Mouse (Mus musculus) heart, adult 2 months (tissue): ENCODE results near the gene Elane. TPM values are rescaled to one million over a fixed set of nuclear protein-coding genes. Genes with fewer than 3 reads are reported as not detected.
A peak's percentile ranks its signal among the peaks of the same experiment; 100 is the strongest.

ENCODE experiments used
- DNase-seq, 2 experiments: peaks; one replicate each; pipeline ENCODE4 v3.0.0; 2021
- H3K27ac ChIP-seq: fragments of 200-600 bp; 2 replicates; pipeline ENCODE4 v1.8.1; 2022
- H3K27me3 ChIP-seq: fragments of 200-500 bp; 2 replicates; pipeline ENCODE4 v1.6.1; 2012; ENCODE audit warnings: mild to moderate bottlenecking, low read length, inconsistent platforms, mixed read lengths; ENCODE audit not compliant: control insufficient read depth, insufficient read depth
- H3K36me3 ChIP-seq: fragments of 200-500 bp; 2 replicates; pipeline ENCODE4 v1.6.1; 2012; ENCODE audit warnings: low read length, inconsistent platforms; ENCODE audit not compliant: control insufficient read depth, insufficient read depth
- H3K4me1 ChIP-seq: fragments of 200-500 bp; 2 replicates; pipeline ENCODE4 v1.6.1; 2011; ENCODE audit warnings: low read length; ENCODE audit not compliant: control insufficient read depth, insufficient read depth
- H3K4me3 ChIP-seq: fragments of 200-600 bp; 2 replicates; pipeline ENCODE4 v1.8.1; 2022
- H3K79me2 ChIP-seq: fragments of 200-500 bp; replicated peaks from 2 replicates; pipeline ENCODE4 v1.6.1; 2012; ENCODE audit warnings: mild to moderate bottlenecking, inconsistent platforms, low read length, moderate library complexity, mixed read lengths; ENCODE audit not compliant: control insufficient read depth, insufficient read depth
- H3K9ac ChIP-seq: fragments of 200-500 bp; 2 replicates; pipeline ENCODE4 v1.6.1; 2012; ENCODE audit warnings: low read depth, mild to moderate bottlenecking, control low read depth, inconsistent platforms, low read length, mixed read lengths
- CTCF ChIP-seq: fragments of 200-600 bp; IDR thresholded peaks from 2 replicates; pipeline ENCODE4 v1.8.1; 2022; ENCODE audit warnings: antibody characterized with exemption, mild to moderate bottlenecking, moderate library complexity
- EP300 ChIP-seq: fragments of 200-500 bp; IDR thresholded peaks from 2 replicates; pipeline ENCODE4 v1.6.1; 2011; ENCODE audit warnings: low read depth, low read length, control low read depth; ENCODE audit not compliant: insufficient read depth
- POLR2A ChIP-seq: fragments of 200-500 bp; IDR thresholded peaks from 2 replicates; pipeline ENCODE4 v1.6.1; 2011; ENCODE audit warnings: mild to moderate bottlenecking, low read depth, low read length, control low read depth; ENCODE audit not compliant: insufficient read depth
- WGBS: fragments of 180-500 bp; shearing (Covaris S2); methylation state at CpG from one replicate; pipeline ENCODE4 v1.1.7; 2018; 5-methylcytosine and 5-hydroxymethylcytosine counted together
- intact Hi-C: fragments of 180-260 bp; cut with DNase I; formaldehyde crosslinking; loops from one replicate; pipeline ENCODE4 v1.15.1; 2025
- polyA plus RNA-seq: library from polyadenylated mRNA; depleted of rRNA; stranded (reverse); fragments of >200 nt; gene quantifications from 2 replicates; pipeline ENCODE4 v1.2.3, GENCODE M21; 2012
- total RNA-seq, 2 experiments: library from RNA; stranded (reverse); gene quantifications; 2 replicates each; pipeline ENCODE4 v1.2.3; 2021

The Elane gene
- total and polyA plus RNA-seq, 3 experiments = not detected

- Histone ChIP-seq H3K4me1 (peaks cover 31% of the 10 kb centered on the region), H3K4me3 (no peak overlapping the region)
- 0 out of 2 replicates have a peak, but pooled peaks have one; percentile 2 for TF ChIP-seq CTCF
- no peak for TF ChIP-seq POLR2A
- TF ChIP-seq EP300 = peak; percentile 73; the same call in 1 of the 2 replicates
Measured at GRCm38 (mm10) chr10:79932736-79933135, 46.7 kb downstream of the Elane start.

GRCm38 (mm10) chr10:79933145-79933679 lies 47.2 kb downstream of the Elane start:
- no peak for TF ChIP-seq POLR2A
- TF ChIP-seq CTCF = no peak
- no peak for TF ChIP-seq EP300
- 53% methylated on average over 9 of the region's 9 CpGs for WGBS
- Histone ChIP-seq H3K4me1 (peaks cover 31% of the 10 kb centered on the region), H3K27ac (peak overlapping the region; percentile 28), H3K79me2 (no peaks in the 10 kb centered on the region), H3K36me3 (no peaks in the 10 kb centered on the region), H3K27me3 (no peaks in the 10 kb centered on the region), H3K9ac (no peak overlapping the region), H3K4me3 (no peak overlapping the region)
- intact Hi-C loops = no loop called here
- peak in 1 of 2 experiments; percentile 55 for DNase-seq

More at GRCm38 (mm10) chr10:79932736-79933135, 46.7 kb downstream of the Elane start:
- 26% methylated on average over 8 of the region's 8 CpGs for WGBS
- DNase-seq = peak; percentile 79 to 85
- intact Hi-C loops = no loop called here
- peak overlapping the region; percentile 28 for H3K27ac ChIP-seq
- H3K79me2 ChIP-seq = no peaks in the 10 kb centered on the region
- no peaks in the 10 kb centered on the region for H3K36me3 ChIP-seq
- H3K9ac ChIP-seq = no peak overlapping the region
- no peaks in the 10 kb centered on the region for H3K27me3 ChIP-seq

- H3K36me3 ChIP-seq = no peaks in the 10 kb centered on the region
- H3K4me1 ChIP-seq = peaks cover 31% of the 10 kb centered on the region
- no peak for TF ChIP-seq EP300
- no peak for TF ChIP-seq POLR2A
- no peak for TF ChIP-seq CTCF
- no peak overlapping the region for H3K4me3 ChIP-seq
- intact Hi-C loops = no loop called here
- H3K79me2 ChIP-seq = no peaks in the 10 kb centered on the region
- no peaks in the 10 kb centered on the region for H3K27me3 ChIP-seq
- WGBS = 46% methylated on average over 6 of the region's 6 CpGs
- peak overlapping the region; percentile 53; the same call in 1 of the 2 replicates for H3K27ac ChIP-seq
- H3K9ac ChIP-seq = no peak overlapping the region
- DNase-seq = no peak
Measured at GRCm38 (mm10) chr10:79933861-79934260, 47.8 kb downstream of the Elane start.

GRCm38 (mm10) chr10:79934272-79934721 lies 48.2 kb downstream of the Elane start:
- Histone ChIP-seq H3K36me3 (no peaks in the 10 kb centered on the region), H3K79me2 (no peaks in the 10 kb centered on the region), H3K27ac (peak overlapping the region; percentile 53; the same call in 1 of the 2 replicates), H3K4me1 (peaks cover 31% of the 10 kb centered on the region), H3K9ac (no peak overlapping the region), H3K27me3 (no peaks in the 10 kb centered on the region), H3K4me3 (no peak overlapping the region)
- 13% methylated on average over 13 of the region's 13 CpGs for WGBS
- TF ChIP-seq EP300 = peak; percentile 99
- TF ChIP-seq CTCF = no peak
- no peak for TF ChIP-seq POLR2A
- peak; percentile 89 to 92 for DNase-seq
- intact Hi-C loops = no loop called here

GRCm38 (mm10) chr10:79934794-79935569 lies 48.9 kb downstream of the Elane start:
- intact Hi-C loops = no loop called here
- Histone ChIP-seq H3K36me3 (no peaks in the 10 kb centered on the region), H3K27me3 (no peaks in the 10 kb centered on the region), H3K27ac (no peak overlapping the region), H3K79me2 (no peaks in the 10 kb centered on the region), H3K9ac (no peak overlapping the region), H3K4me3 (no peak overlapping the region), H3K4me1 (peaks cover 31% of the 10 kb centered on the region)
- no peak for DNase-seq
- TF ChIP-seq POLR2A (no peak), CTCF (no peak), EP300 (no peak)
- WGBS = 83% methylated on average over 16 of the region's 16 CpGs
